8 mouse cellular contexts compared by ENCODE assay signal in genomic region chr19:4301735-4302651, GRCm38 (mm10). TPM values are rescaled to one million over a fixed set of nuclear protein-coding genes. Genes with fewer than 3 reads are reported as not detected.
DNase-seq lines count a peak whose midpoint lies in the region; ATAC-seq and TF ChIP-seq lines count a peak whose summit lies in the region.

No protein-coding gene starts in this region.

- no peaks in the 10 kb centered on the region for H3K9me3 ChIP-seq in lung, embryonic 15.5 days

- H3K4me3 ChIP-seq in bone marrow, adult 2 months (replicated peaks; ENCODE audit: control insufficient read depth, low read depth, low read length) = peak overlapping the region; percentile 75
- H3K4me3 ChIP-seq in lung, embryonic 15.5 days = 0 out of 2 replicates have a peak overlapping the region, but pooled peaks have one; percentile 2

- no peaks in the 10 kb centered on the region for H3K36me3 ChIP-seq in lung, embryonic 15.5 days

- H3K27me3 ChIP-seq in lung, embryonic 15.5 days = no peaks in the 10 kb centered on the region

- peaks cover 21% of the 10 kb centered on the region for H3K4me1 ChIP-seq in bone marrow, adult 2 months (ENCODE audit: control insufficient read depth, insufficient read depth, low read length)
- peaks cover 55% of the 10 kb centered on the region for H3K4me1 ChIP-seq in lung, embryonic 15.5 days

- ATAC-seq in granulocyte monocyte progenitor cell, adult 5-6 weeks (replicated peaks; ENCODE audit: poor library complexity, severe bottlenecking) = peak; percentile 45
- peak; percentile 20; the same call in 1 of the 2 replicates for ATAC-seq in lung, embryonic 15.5 days (ENCODE audit: borderline replicate concordance, extremely low read depth, low FRiP score, low TSS enrichment)

- peak overlapping the region; percentile 13; the same call in 1 of the 2 replicates for H3K9ac ChIP-seq in lung, embryonic 15.5 days

- no peak for TF ChIP-seq CTCF in bone marrow, adult 2 months (IDR thresholded peaks at IDR 0.05; ENCODE audit: control insufficient read depth, insufficient read depth, low read length)

- peak; percentile 87; the same call in 1 of the 2 replicates for TF ChIP-seq POLR2A in bone marrow, adult 2 months (IDR thresholded peaks at IDR 0.05; ENCODE audit: borderline replicate concordance, control insufficient read depth, low read depth, low read length)

- H3K4me2 ChIP-seq in lung, embryonic 15.5 days = peak overlapping the region; percentile 40

- 12% methylated on average over 21 of the region's 21 CpGs for WGBS in bone marrow, adult 2 months
- 25% methylated on average over 21 of the region's 21 CpGs for WGBS in lung, embryonic 15.5 days

- peak overlapping the region; percentile 94 for H3K27ac ChIP-seq in bone marrow, adult 2 months (ENCODE audit: control insufficient read depth, insufficient read depth, low read depth, low read length, poor library complexity)
- H3K27ac ChIP-seq in lung, embryonic 15.5 days = peak overlapping the region; percentile 66

- peak; percentile 52 to 58 for DNase-seq in cerebellum, adult 18-20 months
- DNase-seq in cerebellum, adult 11 months = no peak
- DNase-seq in kidney, adult 9 months = peak; percentile 44
- DNase-seq in retina, postnatal 1 day = peak; percentile 57
- DNase-seq in urinary bladder, adult 2 months (ENCODE audit: low spot score) = no peak

RNA-seq across cellular contexts. Expression of gene Grk2, which starts 4.0 kb away (rescaled TPM):
- 153 and 243 TPM in 2 replicates for polyA plus RNA-seq in bone marrow, adult 2 months (2011; ENCODE audit: insufficient read depth, insufficient read length, low replicate concordance, missing spikeins)
- total RNA-seq in granulocyte monocyte progenitor cell, adult 5-6 weeks (2014; fragmentation: Nextera tagmentation) = 179 and 198 TPM in 2 replicates
- total RNA-seq in granulocyte monocyte progenitor cell, adult 5-6 weeks (2017) = 133 and 181 TPM in 2 replicates
- 16.2 and 16.7 TPM in 2 replicates for polyA plus RNA-seq in lung, embryonic 15.5 days (2015; fragmentation: Nextera tagmentation; extraction: Ambion mirVana)
- polyA plus RNA-seq in urinary bladder, adult 2 months (2012; rRNA removed) = 69.4 and 74.6 TPM in 2 replicates

RNA-seq across cellular contexts. Expression of gene Ankrd13d, which starts 19.1 kb away (rescaled TPM):
- 8.4 and 53.2 TPM in 2 replicates for polyA plus RNA-seq in bone marrow, adult 2 months (2011; ENCODE audit: insufficient read depth, insufficient read length, low replicate concordance, missing spikeins)
- total RNA-seq in granulocyte monocyte progenitor cell, adult 5-6 weeks (2014; fragmentation: Nextera tagmentation) = 6.8 and 7.2 TPM in 2 replicates
- 1.6 and 3.9 TPM in 2 replicates for total RNA-seq in granulocyte monocyte progenitor cell, adult 5-6 weeks (2017)
- 3.3 and 4.2 TPM in 2 replicates for polyA plus RNA-seq in lung, embryonic 15.5 days (2015; fragmentation: Nextera tagmentation; extraction: Ambion mirVana)
- 13.6 and 18.6 TPM in 2 replicates for polyA plus RNA-seq in urinary bladder, adult 2 months (2012; rRNA removed)

RNA-seq across cellular contexts. Expression of gene Ssh3, which starts 33.0 kb away (rescaled TPM):
- polyA plus RNA-seq in bone marrow, adult 2 months (2011; ENCODE audit: insufficient read depth, insufficient read length, low replicate concordance, missing spikeins) = 16.9 and 20.7 TPM in 2 replicates
- 17.7 and 25.9 TPM in 2 replicates for total RNA-seq in granulocyte monocyte progenitor cell, adult 5-6 weeks (2014; fragmentation: Nextera tagmentation)
- 10.8 and 22.0 TPM in 2 replicates for total RNA-seq in granulocyte monocyte progenitor cell, adult 5-6 weeks (2017)
- polyA plus RNA-seq in lung, embryonic 15.5 days (2015; fragmentation: Nextera tagmentation; extraction: Ambion mirVana) = 15.2 and 16.9 TPM in 2 replicates
- polyA plus RNA-seq in urinary bladder, adult 2 months (2012; rRNA removed) = 83.3 and 90.8 TPM in 2 replicates

Comparison
In these comparisons a context has a peak if more than half of its experiments do, and no peak if none do; other contexts are left out.
1. DNase-seq: peak in cerebellum, adult 18-20 months (2 of 2), kidney, adult 9 months (single experiment) and retina, postnatal 1 day (single experiment); none in cerebellum, adult 11 months (single experiment) and urinary bladder, adult 2 months (single experiment).